Comparison of ENCODE assay signal across 15 mouse cellular contexts in the genomic region with DNA sequence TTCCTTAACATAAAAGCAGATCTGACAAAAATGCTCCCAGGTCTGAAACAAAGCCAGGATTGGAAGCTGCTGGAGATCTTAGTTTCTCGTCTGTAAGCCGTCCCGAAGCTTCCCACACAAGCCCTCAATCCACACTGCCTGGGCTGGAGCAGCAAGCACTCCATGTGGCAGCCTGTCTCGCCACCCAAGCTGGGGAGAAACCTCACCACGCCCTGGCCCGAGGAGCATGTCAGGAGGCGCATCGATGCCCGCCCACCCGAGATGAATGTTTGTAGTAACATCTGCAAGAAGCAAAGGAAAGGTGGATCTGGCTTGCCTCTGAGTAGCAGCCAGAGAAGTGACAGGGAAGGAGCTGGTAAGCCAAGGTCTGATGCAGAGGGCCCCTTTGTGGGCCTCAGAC.
DNase-seq lines count a peak whose midpoint lies in the region; ATAC-seq and TF ChIP-seq lines count a peak whose summit lies in the region.
"Had no signal": no experiment of that assay in that cellular context is flagged by ENCODE, and none has a peak within 500 bp of the region (broad histone marks: within the 10 kb centered on the region; RNA-seq: fewer than 3 reads in every experiment).

No protein-coding gene starts in this region.

- peaks cover 34% of the 10 kb centered on the region for H3K4me1 ChIP-seq in kidney, embryonic 15.5 days
- peaks cover 8% of the 10 kb centered on the region; the same call in 1 of the 2 replicates for H3K4me1 ChIP-seq in embryonic facial prominence, embryonic 10.5 days
- no peaks in the 10 kb centered on the region for H3K4me1 ChIP-seq in heart, adult 2 months (ENCODE audit: control insufficient read depth, insufficient read depth, low read length)
- H3K4me1 ChIP-seq: lung, embryonic 15.5 days had no signal

- no peak overlapping the region for H3K4me2 ChIP-seq in kidney, embryonic 15.5 days
- H3K4me2 ChIP-seq: lung, embryonic 15.5 days; midbrain, embryonic 13.5 days had no signal

- WGBS in kidney, embryonic 15.5 days = 74% methylated on average over 10 of the region's 10 CpGs
- WGBS in embryonic facial prominence, embryonic 10.5 days = 87% methylated on average over 10 of the region's 10 CpGs
- 84% methylated on average over 10 of the region's 10 CpGs for WGBS in heart, adult 2 months

- intact Hi-C loops in heart, adult 2 months (cut with DNase I) = no loop called here
- intact Hi-C loops in heart, postnatal 14 days (cut with DNase I) = no loop called here

- no peak for DNase-seq in kidney, adult 9 months
- no peak for DNase-seq in embryonic facial prominence, embryonic 10.5 days (ENCODE audit: low spot score)
- peak; percentile 54 to 70 for DNase-seq in left cerebral cortex, adult 18-20 months (ENCODE audit: low spot score in 2 of 2)
- peak; percentile 60 to 69 for DNase-seq in right cerebral cortex, postnatal 10 days (ENCODE audit: low spot score in 2 of 2)
- no peak for DNase-seq in heart, adult 2 months
- DNase-seq in heart, postnatal 14 days = no peak
- DNase-seq in urinary bladder, postnatal 14 days (ENCODE audit: low spot score) = no peak
- DNase-seq: cerebellum, adult 9-10 months; gastrocnemius, postnatal 36 days; heart, postnatal 4 days had no signal

- H3K9me3 ChIP-seq in kidney, embryonic 15.5 days (replicated peaks) = no peaks in the 10 kb centered on the region
- no peaks in the 10 kb centered on the region for H3K9me3 ChIP-seq in embryonic facial prominence, embryonic 10.5 days
- H3K9me3 ChIP-seq: lung, embryonic 15.5 days; midbrain, embryonic 13.5 days had no signal

- no peak for TF ChIP-seq EP300 in heart, adult 2 months (IDR thresholded peaks at IDR 0.05; ENCODE audit: insufficient read depth, low read depth, low read length)

- peak overlapping the region; percentile 64 for H3K27ac ChIP-seq in kidney, embryonic 15.5 days
- H3K27ac ChIP-seq in embryonic facial prominence, embryonic 10.5 days (replicated peaks) = peak overlapping the region; percentile 66
- H3K27ac ChIP-seq in heart, adult 2 months = no peak overlapping the region
- H3K27ac ChIP-seq: lung, embryonic 15.5 days; midbrain, embryonic 13.5 days had no signal

- ATAC-seq in kidney, embryonic 15.5 days (replicated peaks; ENCODE audit: low FRiP score) = no peak
- ATAC-seq: CD4-positive, CD25-positive, alpha-beta regulatory T cell, adult 4 months; midbrain, embryonic 13.5 days; Patski had no signal

- no peaks in the 10 kb centered on the region for H3K36me3 ChIP-seq in kidney, embryonic 15.5 days
- H3K36me3 ChIP-seq in embryonic facial prominence, embryonic 10.5 days (replicated peaks) = no peaks in the 10 kb centered on the region
- H3K36me3 ChIP-seq in heart, adult 2 months (ENCODE audit: control insufficient read depth, insufficient read depth, low read length) = no peaks in the 10 kb centered on the region
- H3K36me3 ChIP-seq: lung, embryonic 15.5 days; midbrain, embryonic 13.5 days had no signal

- H3K9ac ChIP-seq in kidney, embryonic 15.5 days = no peak overlapping the region
- H3K9ac ChIP-seq in heart, adult 2 months (ENCODE audit: low read depth, low read length) = no peak overlapping the region
- H3K9ac ChIP-seq: lung, embryonic 15.5 days; midbrain, embryonic 13.5 days had no signal

- no peak overlapping the region for H3K4me3 ChIP-seq in kidney, embryonic 15.5 days (replicated peaks)
- no peak overlapping the region for H3K4me3 ChIP-seq in embryonic facial prominence, embryonic 10.5 days
- no peak overlapping the region for H3K4me3 ChIP-seq in heart, adult 2 months
- H3K4me3 ChIP-seq: lung, embryonic 15.5 days; midbrain, embryonic 13.5 days had no signal

- no peak for TF ChIP-seq POLR2A in heart, adult 2 months (IDR thresholded peaks at IDR 0.05; ENCODE audit: insufficient read depth, low read depth, low read length)

- no peaks in the 10 kb centered on the region for H3K79me2 ChIP-seq in heart, adult 2 months (replicated peaks; ENCODE audit: control insufficient read depth, insufficient read depth, low read length)

- no peak for TF ChIP-seq CTCF in heart, adult 2 months (IDR thresholded peaks at IDR 0.05)

- H3K27me3 ChIP-seq in kidney, embryonic 15.5 days = no peaks in the 10 kb centered on the region
- no peaks in the 10 kb centered on the region for H3K27me3 ChIP-seq in embryonic facial prominence, embryonic 10.5 days (replicated peaks; ENCODE audit: low read depth, poor library complexity, severe bottlenecking)
- H3K27me3 ChIP-seq in heart, adult 2 months (ENCODE audit: control insufficient read depth, insufficient read depth, low read length) = no peaks in the 10 kb centered on the region
- H3K27me3 ChIP-seq: lung, embryonic 15.5 days; midbrain, embryonic 13.5 days; Patski had no signal

Comparison
In these comparisons a context has a peak if more than half of its experiments do, and no peak if none do; other contexts are left out.
1. DNase-seq: peak in left cerebral cortex, adult 18-20 months (2 of 2) and right cerebral cortex, postnatal 10 days (2 of 2); none in kidney, adult 9 months (single experiment), embryonic facial prominence, embryonic 10.5 days (single experiment), heart, adult 2 months (0 of 2), heart, postnatal 14 days (0 of 2) and urinary bladder, postnatal 14 days (single experiment).